ENCODE assay signal across 10 mouse cellular contexts in genomic region chr2:18695163-18695562, GRCm38 (mm10). TPM values are rescaled to one million over a fixed set of nuclear protein-coding genes. Genes with fewer than 3 reads are reported as not detected.
A peak's percentile ranks its signal among the peaks of the same experiment; 100 is the strongest.
DNase-seq lines count a peak whose midpoint lies in the region; ATAC-seq and TF ChIP-seq lines count a peak whose summit lies in the region.
"Had no signal": no experiment of that assay in that cellular context is flagged by ENCODE, and none has a peak within 500 bp of the region (broad histone marks: within the 10 kb centered on the region; RNA-seq: fewer than 3 reads in every experiment).

No protein-coding gene starts in this region.

- intact Hi-C loops in left cerebral cortex, adult 2 months (cut with DNase I): loop anchor here (10.0 kb wide), 1 partner anchor 750 kb away; the partner anchor contains the start of gene Ptf1a

- WGBS in forebrain, embryonic 13.5 days: 2% methylated on average over 8 of the region's 8 CpGs
- WGBS in forebrain, embryonic 14.5 days: 3% methylated on average over 8 of the region's 8 CpGs
- 2% methylated on average over 8 of the region's 8 CpGs for WGBS in midbrain, embryonic 15.5 days

- no peak for TF ChIP-seq CTCF in left cerebral cortex, adult 2 months (IDR thresholded peaks at IDR 0.05)
- no peak for TF ChIP-seq CTCF in cortical plate, adult 2 months (IDR thresholded peaks at IDR 0.05; ENCODE audit: extremely low read depth, insufficient read depth, low read length)

- no peak overlapping the region for H3K27ac ChIP-seq in forebrain, embryonic 13.5 days
- no peak overlapping the region for H3K27ac ChIP-seq in forebrain, embryonic 14.5 days (ENCODE audit: low read depth, low read length)
- no peak overlapping the region for H3K27ac ChIP-seq in left cerebral cortex, adult 2 months
- H3K27ac ChIP-seq in cortical plate, adult 2 months (ENCODE audit: insufficient read depth, low read length): no peak overlapping the region
- H3K27ac ChIP-seq in midbrain, embryonic 15.5 days: no peak overlapping the region
- H3K27ac ChIP-seq: macrophage had no signal

- no peak overlapping the region for H3K9ac ChIP-seq in forebrain, embryonic 13.5 days
- H3K9ac ChIP-seq in forebrain, embryonic 14.5 days (ENCODE audit: low read length): no peak overlapping the region
- no peak overlapping the region for H3K9ac ChIP-seq in midbrain, embryonic 15.5 days

- no peak for TF ChIP-seq POLR2A in cortical plate, adult 2 months (IDR thresholded peaks at IDR 0.05; ENCODE audit: extremely low read depth, insufficient read depth, low read length)

- no peaks in the 10 kb centered on the region for H3K9me3 ChIP-seq in forebrain, embryonic 13.5 days (replicated peaks)
- no peaks in the 10 kb centered on the region for H3K9me3 ChIP-seq in forebrain, embryonic 14.5 days (replicated peaks; ENCODE audit: control insufficient read depth, low read length)
- no peaks in the 10 kb centered on the region for H3K9me3 ChIP-seq in midbrain, embryonic 15.5 days

- H3K36me3 ChIP-seq in forebrain, embryonic 13.5 days (ENCODE audit: poor library complexity, severe bottlenecking): no peaks in the 10 kb centered on the region
- H3K36me3 ChIP-seq in forebrain, embryonic 14.5 days (ENCODE audit: control insufficient read depth, insufficient read depth, low read length): no peaks in the 10 kb centered on the region
- H3K36me3 ChIP-seq in midbrain, embryonic 15.5 days (replicated peaks): no peaks in the 10 kb centered on the region

- no peak overlapping the region for H3K4me3 ChIP-seq in forebrain, embryonic 13.5 days
- H3K4me3 ChIP-seq in forebrain, embryonic 14.5 days (ENCODE audit: low read depth, low read length): no peak overlapping the region
- peak overlapping the region; percentile 74 for H3K4me3 ChIP-seq in left cerebral cortex, adult 2 months
- peak overlapping the region; percentile 51; the same call in 1 of the 2 replicates for H3K4me3 ChIP-seq in cortical plate, adult 2 months (ENCODE audit: insufficient read depth, low read length)
- no peak overlapping the region for H3K4me3 ChIP-seq in midbrain, embryonic 15.5 days

- H3K4me1 ChIP-seq in forebrain, embryonic 13.5 days: peaks cover 26% of the 10 kb centered on the region
- peaks cover 6% of the 10 kb centered on the region for H3K4me1 ChIP-seq in forebrain, embryonic 14.5 days (ENCODE audit: control insufficient read depth, insufficient read depth, low read length)
- H3K4me1 ChIP-seq in cortical plate, adult 2 months (ENCODE audit: control insufficient read depth, insufficient read depth, low read length): no peaks in the 10 kb centered on the region
- peaks cover 26% of the 10 kb centered on the region for H3K4me1 ChIP-seq in midbrain, embryonic 15.5 days

- H3K4me2 ChIP-seq in forebrain, embryonic 13.5 days: peak overlapping the region; percentile 98
- H3K4me2 ChIP-seq in forebrain, embryonic 14.5 days (ENCODE audit: low read length): no peak overlapping the region
- peak overlapping the region; percentile 67; the same call in 1 of the 2 replicates for H3K4me2 ChIP-seq in midbrain, embryonic 15.5 days

- peaks cover 74% of the 10 kb centered on the region for H3K27me3 ChIP-seq in forebrain, embryonic 13.5 days
- H3K27me3 ChIP-seq in forebrain, embryonic 14.5 days (replicated peaks; ENCODE audit: control insufficient read depth, insufficient read depth, low read length): peaks cover 62% of the 10 kb centered on the region
- H3K27me3 ChIP-seq in midbrain, embryonic 15.5 days (replicated peaks): peaks cover 51% of the 10 kb centered on the region

- no peak for DNase-seq in forebrain, embryonic 14.5 days (ENCODE audit: low spot score)
- DNase-seq in left cerebral cortex, adult 2 months (ENCODE audit: extremely low spot score in 1 of 2, low spot score in 2 of 2): no peak
- no peak for DNase-seq in left cerebral cortex, adult 18-20 months (ENCODE audit: low spot score in 2 of 2)
- DNase-seq in layer of hippocampus, adult 9-10 months (ENCODE audit: low spot score): no peak
- no peak for DNase-seq in cerebellum, postnatal 4 days (ENCODE audit: low spot score in 2 of 2)
- DNase-seq: cerebellum, adult 9-11 months had no signal

- no peak; the same call in 1 of the 2 replicates for ATAC-seq in forebrain, embryonic 13.5 days
- no peak for ATAC-seq in forebrain, embryonic 14.5 days
- ATAC-seq in midbrain, embryonic 15.5 days (replicated peaks): no peak

RNA-seq across cellular contexts. Expression of gene Spag6, which starts 1.3 kb away (rescaled TPM):
- 0.20 and 0.32 TPM in 2 replicates for polyA plus RNA-seq in forebrain, embryonic 13.5 days (2015; fragmentation: Nextera tagmentation; extraction: Ambion mirVana)
- 0.09 and 0.18 TPM in 2 replicates for polyA plus RNA-seq in forebrain, embryonic 14.5 days (2014; fragmentation: Nextera tagmentation; extraction: Ambion mirVana)
- total RNA-seq in left cerebral cortex, adult 2 months (2021): 1 to 10 TPM; 8.9 TPM
- total RNA-seq in left cerebral cortex, adult 18-20 months (2021): 10 to 100 TPM; 11.4 to 14.3 TPM
- polyA plus RNA-seq in cortical plate, adult 2 months (2012; rRNA removed): 6.7 and 8.9 TPM in 2 replicates
- 0.14 and 0.17 TPM in 2 replicates for polyA plus RNA-seq in midbrain, embryonic 15.5 days (2015; fragmentation: Nextera tagmentation; extraction: Ambion mirVana)
- polyA plus RNA-seq: macrophage had no signal

RNA-seq across cellular contexts. Expression of gene Bmi1, which starts 18.3 kb away (rescaled TPM):
- polyA plus RNA-seq in forebrain, embryonic 13.5 days (2015; fragmentation: Nextera tagmentation; extraction: Ambion mirVana): 34.4 and 35.5 TPM in 2 replicates
- polyA plus RNA-seq in forebrain, embryonic 14.5 days (2014; fragmentation: Nextera tagmentation; extraction: Ambion mirVana): 45.8 and 48.9 TPM in 2 replicates
- 10 to 100 TPM; 39.5 to 40.1 TPM for total RNA-seq in left cerebral cortex, adult 2 months (2021)
- total RNA-seq in left cerebral cortex, adult 18-20 months (2021): 10 to 100 TPM; 53.8 to 58.2 TPM
- polyA plus RNA-seq in cortical plate, adult 2 months (2012; rRNA removed): 34.7 and 37.1 TPM in 2 replicates
- polyA plus RNA-seq in midbrain, embryonic 15.5 days (2015; fragmentation: Nextera tagmentation; extraction: Ambion mirVana): 22.0 and 25.0 TPM in 2 replicates

RNA-seq across cellular contexts. Expression of gene Commd3, which starts 23.0 kb away (rescaled TPM):
- 211 and 226 TPM in 2 replicates for polyA plus RNA-seq in forebrain, embryonic 13.5 days (2015; fragmentation: Nextera tagmentation; extraction: Ambion mirVana)
- 291 TPM in 2 replicates for polyA plus RNA-seq in forebrain, embryonic 14.5 days (2014; fragmentation: Nextera tagmentation; extraction: Ambion mirVana)
- total RNA-seq in left cerebral cortex, adult 2 months (2021): 10 to 100 TPM; 80.5 to 89.2 TPM
- total RNA-seq in left cerebral cortex, adult 18-20 months (2021): 10 to 100 TPM; 81.2 to 85.1 TPM
- 117 and 125 TPM in 2 replicates for polyA plus RNA-seq in cortical plate, adult 2 months (2012; rRNA removed)
- polyA plus RNA-seq in midbrain, embryonic 15.5 days (2015; fragmentation: Nextera tagmentation; extraction: Ambion mirVana): 179 and 185 TPM in 2 replicates

Comparison
In these comparisons a context has a peak if more than half of its experiments do, and no peak if none do; other contexts are left out.
1. H3K4me3 ChIP-seq: peak in left cerebral cortex, adult 2 months (single experiment) and cortical plate, adult 2 months (single experiment); none in forebrain, embryonic 13.5 days (single experiment), forebrain, embryonic 14.5 days (single experiment) and midbrain, embryonic 15.5 days (single experiment).